Mouse (Mus musculus): Measurements from ENCODE around the gene Rtf1. TPM values are rescaled to one million over a fixed set of nuclear protein-coding genes. Genes with fewer than 3 reads are reported as not detected.

Rtf1 gene
- polyA plus RNA-seq, 1 experiment from 2014 or later, result 23.9 TPM

- ATAC-seq (replicated peaks; ENCODE audit: extremely low read depth, insufficient read depth, low FRiP score), result peak; percentile 34; the same call in 1 of the 2 replicates
- Histone ChIP-seq H3K4me3 (ENCODE audit: low read length) (peak overlapping the region; percentile 76), H3K27me3 (ENCODE audit: control insufficient read depth, insufficient read depth, low read length) (peaks cover 31% of the 10 kb centered on the region), H3K4me1 (ENCODE audit: control insufficient read depth, insufficient read depth, low read length) (peaks cover 8% of the 10 kb centered on the region), H3K27ac (ENCODE audit: low read length) (no peak overlapping the region), H3K36me3 (ENCODE audit: control insufficient read depth, insufficient read depth) (no peaks in the 10 kb centered on the region), H3K9me3 (replicated peaks; ENCODE audit: control insufficient read depth, low read length) (no peaks in the 10 kb centered on the region), H3K9ac (ENCODE audit: low read length) (peak overlapping the region; percentile 72), H3K4me2 (ENCODE audit: low read depth, low read length) (peak overlapping the region; percentile 100)
- WGBS, result under 1% methylated on average over 74 of the region's 77 CpGs
Observed at GRCm38 (mm10) chr2:119758101-119758843, 83.4 kb downstream of the Rtf1 start.

- peaks cover 28% of the 10 kb centered on the region for H3K27me3 ChIP-seq (ENCODE audit: control insufficient read depth, insufficient read depth, low read length)
- 6% methylated on average over 44 of the region's 44 CpGs for WGBS
- peak overlapping the region; percentile 76 for H3K4me3 ChIP-seq (ENCODE audit: low read length)
- ATAC-seq (replicated peaks; ENCODE audit: extremely low read depth, insufficient read depth, low FRiP score), result no peak
- peaks cover under 1% of the 10 kb centered on the region; the same call in 1 of the 2 replicates for H3K36me3 ChIP-seq (ENCODE audit: control insufficient read depth, insufficient read depth)
- peaks cover 8% of the 10 kb centered on the region for H3K4me1 ChIP-seq (ENCODE audit: control insufficient read depth, insufficient read depth, low read length)
- H3K27ac ChIP-seq (ENCODE audit: low read length), result no peak overlapping the region
- peak overlapping the region; percentile 72; the same call in 1 of the 2 replicates for H3K9ac ChIP-seq (ENCODE audit: low read length)
- no peaks in the 10 kb centered on the region for H3K9me3 ChIP-seq (replicated peaks; ENCODE audit: control insufficient read depth, low read length)
- peak overlapping the region; percentile 100 for H3K4me2 ChIP-seq (ENCODE audit: low read depth, low read length)
Observed at GRCm38 (mm10) chr2:119758844-119759835, 84.3 kb downstream of the Rtf1 start.

GRCm38 (mm10) chr2:119760251-119760650 is 85.4 kb downstream of the Rtf1 start, which contains the start of gene Ltk:
TSS of gene Ltk (minus strand) at chr2:119760431.
- Histone ChIP-seq H3K9me3 (replicated peaks; ENCODE audit: control insufficient read depth, low read length) (no peaks in the 10 kb centered on the region), H3K4me1 (ENCODE audit: control insufficient read depth, insufficient read depth, low read length) (peaks cover 8% of the 10 kb centered on the region), H3K9ac (ENCODE audit: low read length) (no peak within 1 kb of the TSS), H3K4me2 (ENCODE audit: low read depth, low read length) (peak within 1 kb of the TSS; percentile 100; the same call in 1 of the 2 replicates), H3K27me3 (ENCODE audit: control insufficient read depth, insufficient read depth, low read length) (peaks cover 24% of the 10 kb centered on the region), H3K4me3 (ENCODE audit: low read length) (no peak within 1 kb of the TSS), H3K27ac (ENCODE audit: low read length) (no peak within 1 kb of the TSS), H3K36me3 (ENCODE audit: control insufficient read depth, insufficient read depth) (peaks cover 3% of the 10 kb centered on the region; the same call in 1 of the 2 replicates)
- no peak for ATAC-seq (replicated peaks; ENCODE audit: extremely low read depth, insufficient read depth, low FRiP score)
- 13% methylated on average over 9 of the region's 9 CpGs for WGBS

GRCm38 (mm10) chr2:119762276-119762675 is 87.4 kb downstream of the Rtf1 start:
- Histone ChIP-seq H3K9ac (ENCODE audit: low read length) (no peak overlapping the region), H3K4me3 (ENCODE audit: low read length) (no peak overlapping the region), H3K9me3 (replicated peaks; ENCODE audit: control insufficient read depth, low read length) (no peaks in the 10 kb centered on the region), H3K4me1 (ENCODE audit: control insufficient read depth, insufficient read depth, low read length) (peaks cover 8% of the 10 kb centered on the region), H3K4me2 (ENCODE audit: low read depth, low read length) (no peak overlapping the region), H3K36me3 (ENCODE audit: control insufficient read depth, insufficient read depth) (peaks cover 7% of the 10 kb centered on the region; the same call in 1 of the 2 replicates), H3K27ac (ENCODE audit: low read length) (no peak overlapping the region), H3K27me3 (ENCODE audit: control insufficient read depth, insufficient read depth, low read length) (peaks cover 20% of the 10 kb centered on the region)
- 42% methylated on average over 1 of the region's 1 CpGs for WGBS
- ATAC-seq (replicated peaks; ENCODE audit: extremely low read depth, insufficient read depth, low FRiP score), result no peak

DNA sequence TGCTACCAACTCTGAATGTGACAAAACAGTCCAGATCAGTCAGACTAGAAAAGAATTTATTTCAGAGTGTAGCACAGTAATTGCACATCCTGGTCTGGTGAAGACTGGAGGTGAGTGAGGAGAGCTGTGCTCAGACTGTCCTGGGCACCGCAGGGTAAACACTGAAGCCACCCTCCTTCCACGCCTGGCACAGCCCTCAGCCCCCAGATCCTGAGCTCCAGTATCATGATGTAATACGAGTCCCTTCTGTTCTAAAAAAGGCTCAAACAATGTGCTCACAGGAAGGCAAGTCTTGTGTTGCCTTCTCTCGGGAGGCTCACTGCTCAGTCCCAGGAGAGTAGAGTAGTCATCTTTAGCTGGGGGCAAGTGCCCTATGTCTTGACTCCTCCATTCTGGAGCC is 89.1 kb downstream of the Rtf1 start:
- peaks cover 15% of the 10 kb centered on the region for H3K36me3 ChIP-seq (ENCODE audit: control insufficient read depth, insufficient read depth)
- H3K4me2 ChIP-seq (ENCODE audit: low read depth, low read length), result no peak overlapping the region
- H3K27me3 ChIP-seq (ENCODE audit: control insufficient read depth, insufficient read depth, low read length), result peaks cover 8% of the 10 kb centered on the region
- no peak overlapping the region for H3K27ac ChIP-seq (ENCODE audit: low read length)
- ATAC-seq (replicated peaks; ENCODE audit: extremely low read depth, insufficient read depth, low FRiP score), result no peak
- H3K9me3 ChIP-seq (replicated peaks; ENCODE audit: control insufficient read depth, low read length), result no peaks in the 10 kb centered on the region
- H3K4me1 ChIP-seq (ENCODE audit: control insufficient read depth, insufficient read depth, low read length), result no peaks in the 10 kb centered on the region
- WGBS, result 53% methylated on average over 4 of the region's 4 CpGs
- H3K9ac ChIP-seq (ENCODE audit: low read length), result no peak overlapping the region
- no peak overlapping the region for H3K4me3 ChIP-seq (ENCODE audit: low read length)

DNA sequence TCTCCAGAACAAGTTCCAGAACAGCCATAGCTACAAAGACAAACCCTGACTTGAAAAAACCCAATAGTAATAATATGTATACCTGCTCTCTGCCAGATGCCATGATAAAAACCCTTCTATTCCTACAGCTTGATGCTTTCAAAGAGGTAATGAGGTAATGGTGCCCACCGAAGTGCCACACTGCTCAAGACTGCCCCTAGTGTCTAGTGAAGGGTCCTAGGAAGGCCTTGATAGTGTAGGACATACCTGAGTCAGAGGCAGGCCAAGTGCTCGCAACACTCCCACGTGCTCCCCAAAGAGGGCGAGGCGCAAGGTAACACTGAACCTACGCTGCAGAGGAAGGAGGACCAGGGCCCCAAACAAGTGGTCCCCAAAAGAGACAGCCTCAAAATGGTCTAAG is 92.4 kb downstream of the Rtf1 start:
- WGBS, result 93% methylated on average over 6 of the region's 6 CpGs
- Histone ChIP-seq H3K36me3 (ENCODE audit: control insufficient read depth, insufficient read depth) (peaks cover 28% of the 10 kb centered on the region), H3K9me3 (replicated peaks; ENCODE audit: control insufficient read depth, low read length) (no peaks in the 10 kb centered on the region), H3K9ac (ENCODE audit: low read length) (no peak overlapping the region), H3K4me2 (ENCODE audit: low read depth, low read length) (no peak overlapping the region), H3K27ac (ENCODE audit: low read length) (no peak overlapping the region), H3K4me1 (ENCODE audit: control insufficient read depth, insufficient read depth, low read length) (no peaks in the 10 kb centered on the region), H3K27me3 (ENCODE audit: control insufficient read depth, insufficient read depth, low read length) (no peaks in the 10 kb centered on the region), H3K4me3 (ENCODE audit: low read length) (no peak overlapping the region)
- ATAC-seq (replicated peaks; ENCODE audit: extremely low read depth, insufficient read depth, low FRiP score), result no peak

Other genes with a start within 250 kb of the Rtf1 start
- 2.5 and 3.0 TPM in 2 replicates for gene Ino80, start 197.4 kb upstream of the Rtf1 start, polyA plus RNA-seq (2015; fragmentation: Nextera tagmentation; extraction: Ambion mirVana)
- 0.09 and 0.11 TPM in 2 replicates for gene Exd1, start 127.4 kb upstream of the Rtf1 start, polyA plus RNA-seq (2015; fragmentation: Nextera tagmentation; extraction: Ambion mirVana)
- gene Chp1, start 127.4 kb upstream of the Rtf1 start, polyA plus RNA-seq (2015; fragmentation: Nextera tagmentation; extraction: Ambion mirVana), result 52.3 and 52.5 TPM in 2 replicates
- gene Nusap1, start 56.8 kb upstream of the Rtf1 start, polyA plus RNA-seq (2015; fragmentation: Nextera tagmentation; extraction: Ambion mirVana), result 42.1 and 53.3 TPM in 2 replicates
- gene Oip5, start 56.6 kb upstream of the Rtf1 start, polyA plus RNA-seq (2015; fragmentation: Nextera tagmentation; extraction: Ambion mirVana), result 20.5 and 23.2 TPM in 2 replicates
- 62.3 and 69.0 TPM in 2 replicates for gene Ndufaf1, start 12.2 kb upstream of the Rtf1 start, polyA plus RNA-seq (2015; fragmentation: Nextera tagmentation; extraction: Ambion mirVana)
- gene Itpka, start 67.3 kb downstream of the Rtf1 start, polyA plus RNA-seq (2015; fragmentation: Nextera tagmentation; extraction: Ambion mirVana), result 1.7 and 2.7 TPM in 2 replicates
- gene Ltk, start 85.4 kb downstream of the Rtf1 start, polyA plus RNA-seq (2015; fragmentation: Nextera tagmentation; extraction: Ambion mirVana), result 0.22 TPM in 1 of 2 replicates, not detected in the other
- 17.2 and 18.3 TPM in 2 replicates for gene Rpap1, start 112.5 kb downstream of the Rtf1 start, polyA plus RNA-seq (2015; fragmentation: Nextera tagmentation; extraction: Ambion mirVana)
- 5.1 and 8.0 TPM in 2 replicates for gene Tyro3, start 122.7 kb downstream of the Rtf1 start, polyA plus RNA-seq (2015; fragmentation: Nextera tagmentation; extraction: Ambion mirVana)
- 14.9 and 17.8 TPM in 2 replicates for gene Mga, start 222.2 kb downstream of the Rtf1 start, polyA plus RNA-seq (2015; fragmentation: Nextera tagmentation; extraction: Ambion mirVana)